Mouse (Mus musculus): ENCODE measurements around the gene Acot2. TPM values are rescaled to one million over a fixed set of nuclear protein-coding genes. Genes with fewer than 3 reads are reported as not detected.

The Acot2 gene
- 8.2 and 14.4 TPM in 2 replicates for polyA plus RNA-seq (2012; ENCODE audit: low replicate concordance)

DNA sequence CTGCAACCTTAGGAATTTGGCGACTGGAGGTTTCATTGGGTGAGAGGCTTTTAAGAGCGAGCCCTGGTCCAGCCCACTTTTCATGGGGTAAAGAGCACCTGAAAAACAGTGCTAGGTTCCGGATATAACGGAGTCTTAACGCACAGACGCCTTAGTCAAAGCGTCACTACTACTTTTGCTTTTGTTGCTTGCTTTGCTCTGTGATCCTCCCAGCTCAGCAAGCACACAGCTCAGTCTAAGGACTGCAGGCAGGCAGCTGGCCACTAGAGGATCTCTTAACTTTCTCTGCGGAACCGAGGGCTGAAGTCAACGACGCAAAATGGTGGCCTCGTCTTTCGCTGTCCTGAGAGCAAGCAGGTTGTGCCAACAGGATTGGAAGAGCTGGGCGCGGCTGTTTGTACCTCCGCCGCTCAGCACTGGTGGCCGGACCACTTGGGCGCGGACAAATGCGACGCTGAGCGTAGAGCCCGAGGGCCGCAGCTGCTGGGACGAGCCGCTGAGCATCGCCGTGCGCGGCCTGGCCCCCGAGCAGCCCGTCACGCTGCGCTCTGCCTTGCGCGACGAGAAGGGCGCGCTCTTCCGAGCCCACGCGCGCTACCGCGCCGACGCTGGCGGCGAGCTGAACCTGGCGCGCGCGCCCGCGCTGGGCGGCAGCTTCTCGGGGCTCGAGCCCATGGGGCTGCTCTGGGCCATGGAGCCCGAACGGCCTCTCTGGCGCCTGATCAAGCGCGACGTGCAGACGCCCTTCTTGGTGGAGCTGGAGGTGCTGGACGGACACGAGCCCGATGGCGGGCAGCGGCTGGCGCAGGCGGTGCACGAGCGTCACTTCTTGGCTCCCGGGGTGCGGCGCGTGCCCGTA is at the start of gene Acot2:
Gene Acot2, plus strand, starts transcription at position 279 of the 859 bp plus-strand sequence.

DNA sequence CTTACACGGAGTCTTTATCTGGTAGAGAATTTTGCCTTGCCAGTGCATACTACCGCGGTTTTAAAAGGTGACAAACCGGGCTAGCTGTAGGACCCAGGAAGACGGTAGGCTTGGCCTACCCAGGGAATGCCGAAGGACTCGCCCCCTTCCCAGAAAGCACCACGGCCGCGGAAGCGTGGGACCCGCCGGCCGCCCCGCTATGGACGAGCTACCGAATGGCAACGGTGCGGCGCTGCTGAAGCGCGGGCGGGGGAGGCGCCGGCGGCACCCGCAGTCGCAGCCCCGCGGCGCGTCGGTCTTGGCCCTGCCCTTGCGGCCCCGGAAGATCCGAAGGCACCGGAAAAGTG is 37.2 kb upstream of the Acot2 start, which contains the start of gene Riox1:
Gene Riox1, plus strand, starts transcription at position 116 of the 347 bp plus-strand sequence.

DNA sequence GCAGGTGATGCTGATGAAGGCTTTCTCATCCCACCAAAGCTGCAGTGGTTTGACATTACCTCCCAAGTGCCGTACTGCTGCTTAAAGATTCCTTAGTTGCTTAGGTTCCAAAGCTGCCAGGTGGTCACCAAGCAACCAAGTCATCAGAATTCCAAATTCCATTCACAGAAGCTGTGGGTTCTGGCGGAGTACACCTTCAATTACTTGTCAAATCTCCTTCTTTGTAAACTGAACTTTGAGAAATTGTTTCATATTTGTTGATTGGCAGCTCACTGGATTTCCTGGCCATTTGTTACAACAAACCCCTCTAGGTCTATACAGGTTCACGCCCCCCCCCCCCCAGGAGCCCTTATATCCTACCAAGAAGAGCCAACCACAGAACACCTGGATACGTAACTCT is 2.9 kb upstream of the Acot2 start, which contains the start of gene Heatr4:
Gene Heatr4, minus strand, starts transcription at position 101 of the 400 bp plus-strand sequence.

DNA sequence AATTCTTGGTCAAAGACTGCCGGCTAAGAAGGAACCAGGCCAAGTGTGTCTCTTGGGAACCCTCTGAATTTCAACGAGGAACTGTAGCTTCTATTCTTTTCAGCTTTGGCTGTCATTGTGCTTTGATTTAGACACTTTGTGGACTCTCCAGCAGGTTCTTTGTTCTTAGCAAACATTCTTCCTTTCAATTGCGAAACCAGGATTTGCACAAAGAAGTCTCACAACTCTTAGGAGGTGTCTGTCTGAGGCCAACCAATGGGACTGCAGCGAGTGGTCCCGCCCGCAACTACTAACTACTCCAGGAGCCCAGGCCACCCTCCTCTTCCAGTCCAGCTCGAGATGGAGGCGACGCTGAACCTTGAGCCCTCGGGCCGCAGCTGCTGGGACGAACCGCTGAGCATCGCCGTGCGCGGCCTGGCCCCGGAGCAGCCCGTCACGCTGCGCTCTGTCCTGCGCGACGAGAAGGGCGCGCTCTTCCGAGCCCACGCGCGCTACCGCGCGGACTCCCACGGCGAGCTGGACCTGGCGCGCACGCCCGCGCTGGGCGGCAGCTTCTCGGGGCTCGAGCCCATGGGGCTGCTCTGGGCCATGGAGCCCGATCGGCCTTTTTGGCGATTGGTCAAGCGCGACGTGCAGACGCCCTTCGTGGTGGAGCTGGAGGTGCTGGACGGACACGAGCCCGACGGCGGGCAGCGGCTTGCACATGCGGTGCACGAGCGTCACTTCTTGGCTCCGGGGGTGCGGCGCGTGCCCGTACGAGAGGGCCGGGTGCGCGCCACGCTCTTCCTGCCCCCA is 21.7 kb downstream of the Acot2 start, which contains the start of gene Acot1:
Gene Acot1, plus strand, starts transcription at position 320 of the 795 bp plus-strand sequence.

DNA sequence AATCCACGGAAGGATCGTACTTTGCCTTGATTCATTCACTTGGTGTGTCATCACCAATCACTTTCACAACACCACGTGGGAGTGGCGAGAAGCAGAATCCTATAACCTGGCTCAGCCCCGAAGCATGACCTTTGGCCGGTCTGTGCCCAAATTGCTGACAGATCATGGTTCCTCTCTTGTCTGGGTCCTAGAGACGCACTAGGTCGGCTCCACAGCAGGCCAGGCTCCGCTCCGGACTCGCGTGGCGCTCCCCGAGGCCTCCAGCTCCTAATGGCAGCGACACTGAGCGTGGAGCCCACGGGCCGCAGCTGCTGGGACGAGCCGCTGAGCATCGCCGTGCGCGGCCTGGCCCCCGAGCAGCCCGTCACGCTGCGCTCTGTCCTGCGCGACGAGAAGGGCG is 50.6 kb downstream of the Acot2 start, which contains the start of gene Acot4:
Gene Acot4, plus strand, starts transcription at position 139 of the 400 bp plus-strand sequence.

DNA sequence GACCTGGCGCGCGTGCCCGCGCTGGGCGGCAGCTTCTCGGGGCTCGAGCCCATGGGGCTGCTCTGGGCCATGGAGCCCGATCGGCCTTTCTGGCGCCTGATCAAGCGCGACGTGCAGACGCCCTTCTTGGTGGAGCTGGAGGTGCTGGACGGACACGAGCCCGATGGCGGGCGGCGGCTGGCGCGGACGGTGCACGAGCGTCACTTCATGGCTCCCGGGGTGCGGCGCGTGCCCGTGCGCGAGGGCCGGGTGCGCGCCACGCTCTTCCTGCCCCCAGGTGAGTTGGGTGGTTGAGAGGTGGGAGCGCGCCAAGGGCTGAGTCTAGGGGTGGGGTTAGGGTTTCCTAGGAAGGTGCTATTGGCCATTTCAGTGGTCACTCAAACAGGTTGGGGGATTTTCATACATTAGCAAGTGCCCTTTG is 51.0 kb downstream of the Acot2 start, which contains the start of gene Gm49366:
Gene Gm49366, plus strand, starts transcription at position 245 of the 421 bp plus-strand sequence.

Other genes with a start within 250 kb of the Acot2 start
- gene Papln, start 224.2 kb upstream of the Acot2 start, polyA plus RNA-seq (2012; ENCODE audit: low replicate concordance), result 0.42 and 0.46 TPM in 2 replicates
- 18.7 and 32.0 TPM in 2 replicates for gene Numb, start 65.9 kb upstream of the Acot2 start, polyA plus RNA-seq (2012; ENCODE audit: low replicate concordance)
- 79.6 and 80.0 TPM in 2 replicates for gene Riox1, start 37.3 kb upstream of the Acot2 start, polyA plus RNA-seq (2012; ENCODE audit: low replicate concordance)
- not detected in 2 replicates for gene Heatr4, start 3.0 kb upstream of the Acot2 start, polyA plus RNA-seq (2012; ENCODE audit: low replicate concordance)
- gene Acot1, start 21.6 kb downstream of the Acot2 start, polyA plus RNA-seq (2012; ENCODE audit: low replicate concordance), result 1.5 and 2.1 TPM in 2 replicates
- gene Acot4, start 50.5 kb downstream of the Acot2 start, polyA plus RNA-seq (2012; ENCODE audit: low replicate concordance), result 0.28 and 0.70 TPM in 2 replicates
- not detected in 2 replicates for gene Gm49366, start 51.1 kb downstream of the Acot2 start, polyA plus RNA-seq (2012; ENCODE audit: low replicate concordance)
- not detected in 2 replicates for gene Acot3, start 64.3 kb downstream of the Acot2 start, polyA plus RNA-seq (2012; ENCODE audit: low replicate concordance)
- gene Acot5, start 81.5 kb downstream of the Acot2 start, polyA plus RNA-seq (2012; ENCODE audit: low replicate concordance), result not detected in 2 replicates
- 1.6 and 2.9 TPM in 2 replicates for gene Acot6, start 112.8 kb downstream of the Acot2 start, polyA plus RNA-seq (2012; ENCODE audit: low replicate concordance)
- gene Dnal1, start 126.5 kb downstream of the Acot2 start, polyA plus RNA-seq (2012; ENCODE audit: low replicate concordance), result 0.16 TPM in 1 of 2 replicates, not detected in the other
- gene Pnma1, start 160.6 kb downstream of the Acot2 start, polyA plus RNA-seq (2012; ENCODE audit: low replicate concordance), result 0.57 and 0.73 TPM in 2 replicates
- 52.1 and 104 TPM in 2 replicates for gene Elmsan1, start 231.0 kb downstream of the Acot2 start, polyA plus RNA-seq (2012; ENCODE audit: low replicate concordance)